Mouse (Mus musculus): ENCODE measurements around the gene Cwc25.

Cwc25 gene

GRCm38 (mm10) chr11:97698741-97699611 lies 67.4 kb downstream of the Cwc25 start:
- DNase-seq (ENCODE audit: inconsistent ontology term) = peak; percentile 85

- DNase-seq (ENCODE audit: inconsistent ontology term) = no peak
Observed at GRCm38 (mm10) chr11:97697891-97698529, 68.3 kb downstream of the Cwc25 start.

- no peak for DNase-seq (ENCODE audit: inconsistent ontology term)
Observed at GRCm38 (mm10) chr11:97697199-97697890, 69.0 kb downstream of the Cwc25 start.

GRCm38 (mm10) chr11:97696669-97697068 lies 69.7 kb downstream of the Cwc25 start:
- no peak for DNase-seq (ENCODE audit: inconsistent ontology term)

GRCm38 (mm10) chr11:97695712-97696401 lies 70.5 kb downstream of the Cwc25 start:
- no peak for DNase-seq (ENCODE audit: inconsistent ontology term)
